Mouse (Mus musculus) ovary, adult 18-20 months (tissue): ENCODE results near the gene Acvrl1.

ENCODE experiments used
- DNase-seq: peaks from one replicate; pipeline ENCODE4 v3.0.0; 2022; ENCODE audit warnings: low spot score, mixed read lengths

Acvrl1 gene

GRCm38 (mm10) chr15:101170413-101170980, 42.2 kb downstream of the Acvrl1 start:
- no peak for DNase-seq

- no peak for DNase-seq
Measured at GRCm38 (mm10) chr15:101171272-101171671, 43.0 kb downstream of the Acvrl1 start.

GRCm38 (mm10) chr15:101172016-101172415, 43.7 kb downstream of the Acvrl1 start:
- no peak for DNase-seq

- DNase-seq, result peak; percentile 89
Measured at GRCm38 (mm10) chr15:101173421-101174211, 45.3 kb downstream of the Acvrl1 start, which contains the start of gene Acvr1b. Gene Acvr1b (plus strand): TSS chr15:101174067.

GRCm38 (mm10) chr15:101174294-101175130, 46.2 kb downstream of the Acvrl1 start:
- no peak for DNase-seq

- DNase-seq, result no peak
Measured at GRCm38 (mm10) chr15:101175131-101175460, 46.8 kb downstream of the Acvrl1 start.

- DNase-seq, result no peak
Measured at GRCm38 (mm10) chr15:101175613-101176283, 47.4 kb downstream of the Acvrl1 start.

- no peak for DNase-seq
Measured at GRCm38 (mm10) chr15:101176284-101176680, 48.0 kb downstream of the Acvrl1 start.

GRCm38 (mm10) chr15:101176795-101177691, 48.7 kb downstream of the Acvrl1 start:
- no peak for DNase-seq

- DNase-seq, result no peak
Measured at GRCm38 (mm10) chr15:101180363-101181105, 52.2 kb downstream of the Acvrl1 start.

- DNase-seq, result no peak
Measured at GRCm38 (mm10) chr15:101181106-101181466, 52.8 kb downstream of the Acvrl1 start.

GRCm38 (mm10) chr15:101181500-101181899, 53.2 kb downstream of the Acvrl1 start:
- DNase-seq, result no peak

- DNase-seq, result no peak
Measured at GRCm38 (mm10) chr15:101182676-101183075, 54.4 kb downstream of the Acvrl1 start.

- no peak for DNase-seq
Measured at GRCm38 (mm10) chr15:101184300-101184699, 56.0 kb downstream of the Acvrl1 start.

- DNase-seq, result no peak
Measured at GRCm38 (mm10) chr15:101185549-101185948, 57.2 kb downstream of the Acvrl1 start.

GRCm38 (mm10) chr15:101187907-101188306, 59.6 kb downstream of the Acvrl1 start:
- DNase-seq, result no peak

- DNase-seq, result no peak
Measured at GRCm38 (mm10) chr15:101189981-101190761, 61.8 kb downstream of the Acvrl1 start.

GRCm38 (mm10) chr15:101190762-101191150, 62.4 kb downstream of the Acvrl1 start:
- DNase-seq, result no peak

- DNase-seq, result peak; percentile 67
Measured at GRCm38 (mm10) chr15:101191459-101192259, 63.3 kb downstream of the Acvrl1 start.
